In genomic region chr4:36540664-36541360, GRCm38 (mm10) we compare ENCODE assay signal across 24 mouse cellular contexts.
"Had no signal": no experiment of that assay in that cellular context is flagged by ENCODE, and none has a peak within 500 bp of the region (broad histone marks: within the 10 kb centered on the region; RNA-seq: fewer than 3 reads in every experiment).

No protein-coding gene starts in this region.

- H3K9me3 ChIP-seq: heart, embryonic 13.5 days; heart, embryonic 15.5 days; hindbrain, embryonic 13.5 days; hindbrain, embryonic 15.5 days; limb, embryonic 13.5 days; limb, embryonic 15.5 days; liver, embryonic 13.5 days had no signal

- H3K36me3 ChIP-seq: heart, embryonic 13.5 days; heart, embryonic 15.5 days; hindbrain, embryonic 13.5 days; hindbrain, embryonic 15.5 days; limb, embryonic 13.5 days; limb, embryonic 15.5 days; liver, embryonic 13.5 days had no signal

- H3K4me3 ChIP-seq: heart, adult 2 months; heart, embryonic 13.5 days; heart, embryonic 15.5 days; hindbrain, embryonic 13.5 days; hindbrain, embryonic 15.5 days; layer of hippocampus, adult 2 months; left cerebral cortex, adult 2 months; limb, embryonic 13.5 days; limb, embryonic 15.5 days; liver, embryonic 13.5 days had no signal

- ATAC-seq: forebrain, postnatal 0 days; hindbrain, postnatal 0 days had no signal

- DNase-seq: forebrain, postnatal 0 days; gastrocnemius, postnatal 14 days; gastrocnemius, postnatal 36 days; heart, adult 11 months; heart, adult 2 months; heart, postnatal 14 days; heart, postnatal 36 days; kidney, adult 18-20 months; kidney, adult 8-10 months; kidney, postnatal 10 days; kidney, postnatal 25 days; kidney, postnatal 4 days; left cerebral cortex, postnatal 4 days; liver, embryonic 13.5 days had no signal

- H3K27ac ChIP-seq: heart, adult 2 months; heart, embryonic 13.5 days; heart, embryonic 15.5 days; hindbrain, embryonic 13.5 days; hindbrain, embryonic 15.5 days; hindbrain, postnatal 0 days; layer of hippocampus, adult 2 months; left cerebral cortex, adult 2 months; limb, embryonic 13.5 days; limb, embryonic 15.5 days; liver, embryonic 13.5 days had no signal

- H3K9ac ChIP-seq: forebrain, postnatal 0 days; heart, embryonic 13.5 days; heart, embryonic 15.5 days; hindbrain, embryonic 13.5 days; hindbrain, embryonic 15.5 days; limb, embryonic 13.5 days; limb, embryonic 15.5 days; liver, embryonic 13.5 days had no signal

- H3K27me3 ChIP-seq: heart, embryonic 13.5 days; heart, embryonic 15.5 days; hindbrain, embryonic 13.5 days; hindbrain, embryonic 15.5 days; limb, embryonic 13.5 days; limb, embryonic 15.5 days; liver, embryonic 13.5 days had no signal

- H3K4me1 ChIP-seq: heart, embryonic 13.5 days; heart, embryonic 15.5 days; hindbrain, embryonic 13.5 days; hindbrain, embryonic 15.5 days; limb, embryonic 13.5 days; limb, embryonic 15.5 days; liver, embryonic 13.5 days had no signal

- H3K4me2 ChIP-seq: heart, embryonic 11.5 days; heart, embryonic 13.5 days; heart, embryonic 15.5 days; hindbrain, embryonic 13.5 days; hindbrain, embryonic 15.5 days; limb, embryonic 13.5 days; limb, embryonic 15.5 days; liver, embryonic 13.5 days had no signal
